Mouse (Mus musculus) midbrain, embryonic 11.5 days (tissue): ENCODE measurements around the gene Birc2. TPM values are rescaled to one million over a fixed set of nuclear protein-coding genes. Genes with fewer than 3 reads are reported as not detected.
A peak's percentile ranks its signal among the peaks of the same experiment; 100 is the strongest.

ENCODE experiments used
- ATAC-seq: fragments of 200-750 bp; cut with Nextera tagmentation; 2 replicates; pipeline ENCODE4 v1.8.0; 2017; ENCODE audit warnings: moderate TSS enrichment, moderate library complexity; ENCODE audit not compliant: low FRiP score
- DNase-seq: peaks from one replicate; pipeline ENCODE4 v3.0.0; 2015; ENCODE audit warnings: low spot score; ENCODE audit errors: missing footprints
- H3K27ac ChIP-seq: fragments of 300-500 bp; sonication (generic); 2 replicates; pipeline ENCODE4 v1.5.1; 2014; ENCODE audit warnings: low read depth, low read length
- H3K27me3 ChIP-seq: fragments of 300-500 bp; sonication (generic); 2 replicates; pipeline ENCODE4 v1.6.1; 2014; ENCODE audit warnings: mild to moderate bottlenecking, low read length, moderate library complexity, mixed read lengths; ENCODE audit not compliant: control insufficient read depth, insufficient read depth
- H3K36me3 ChIP-seq: fragments of 300-500 bp; sonication (generic); 2 replicates; pipeline ENCODE4 v1.6.1; 2014; ENCODE audit warnings: mild to moderate bottlenecking, low read length, moderate library complexity, mixed read lengths; ENCODE audit not compliant: control insufficient read depth, insufficient read depth
- H3K4me1 ChIP-seq: fragments of 300-500 bp; sonication (generic); 2 replicates; pipeline ENCODE4 v1.6.1; 2014; ENCODE audit warnings: low read length; ENCODE audit not compliant: control insufficient read depth, insufficient read depth
- H3K4me2 ChIP-seq: fragments of 300-500 bp; sonication (generic); 2 replicates; pipeline ENCODE4 v1.6.1; 2014; ENCODE audit warnings: mild to moderate bottlenecking, moderate library complexity
- H3K4me3 ChIP-seq: fragments of 300-500 bp; sonication (generic); 2 replicates; pipeline ENCODE4 v1.5.1; 2014; ENCODE audit warnings: low read depth, low read length
- H3K9ac ChIP-seq: fragments of 300-500 bp; sonication (generic); 2 replicates; pipeline ENCODE4 v1.6.1; 2014; ENCODE audit warnings: low read length
- H3K9me3 ChIP-seq: fragments of 300-500 bp; sonication (generic); 2 replicates; pipeline ENCODE4 v1.6.1; 2016; ENCODE audit warnings: low read length; ENCODE audit not compliant: control insufficient read depth
- WGBS: fragments of 180-500 bp; shearing (Covaris S2); extraction: QIAGEN DNeasy Blood & Tissue Kit; methylation state at CpG from one replicate; pipeline ENCODE4 v1.1.7; 2014; 5-methylcytosine and 5-hydroxymethylcytosine counted together
- polyA plus RNA-seq: library from polyadenylated mRNA; unstranded; fragments of >200 nt; fragmentation: Nextera tagmentation; extraction: Ambion mirVana; gene quantifications from 2 replicates; pipeline ENCODE4 v1.2.1, GENCODE M21; 2014

Birc2 gene
- polyA plus RNA-seq, result 42.4 and 47.0 TPM in 2 replicates

- under 1% methylated on average over 60 of the region's 68 CpGs for WGBS
- ATAC-seq, result peak; percentile 97
- peak within 1 kb of the TSS; percentile 97 for H3K27ac ChIP-seq
These were observed at the start of gene Birc2 for GRCm38 (mm10) chr9:7836905-7837805. Birc2 (minus strand) TSS chr9:7837064.

GRCm38 (mm10) chr9:7884346-7884745 is 47.5 kb upstream of the Birc2 start:
- ATAC-seq, result no peak
- Histone ChIP-seq H3K9ac (no peak overlapping the region), H3K9me3 (no peaks in the 10 kb centered on the region), H3K36me3 (no peaks in the 10 kb centered on the region), H3K4me1 (no peaks in the 10 kb centered on the region), H3K27me3 (no peaks in the 10 kb centered on the region), H3K27ac (no peak overlapping the region), H3K4me2 (no peak overlapping the region), H3K4me3 (no peak overlapping the region)
- 93% methylated on average over 3 of the region's 3 CpGs for WGBS
- DNase-seq, result peak; percentile 70

More at GRCm38 (mm10) chr9:7836905-7837805, at the start of gene Birc2:
- DNase-seq, result peak; percentile 100
- no peaks in the 10 kb centered on the region for H3K9me3 ChIP-seq
- H3K4me1 ChIP-seq, result peaks cover 10% of the 10 kb centered on the region; the same call in 1 of the 2 replicates
- H3K4me3 ChIP-seq, result peak within 1 kb of the TSS; percentile 61
- H3K4me2 ChIP-seq, result peak within 1 kb of the TSS; percentile 81
- no peaks in the 10 kb centered on the region for H3K36me3 ChIP-seq
- peak within 1 kb of the TSS; percentile 91 for H3K9ac ChIP-seq
- no peaks in the 10 kb centered on the region for H3K27me3 ChIP-seq

GRCm38 (mm10) chr9:7882304-7882865 is 45.5 kb upstream of the Birc2 start:
- no peak for ATAC-seq
- H3K9ac ChIP-seq, result no peak overlapping the region
- H3K4me2 ChIP-seq, result no peak overlapping the region
- WGBS, result 81% methylated on average over 1 of the region's 1 CpGs
- no peaks in the 10 kb centered on the region for H3K4me1 ChIP-seq
- H3K27ac ChIP-seq, result no peak overlapping the region
- DNase-seq, result peak; percentile 45
- no peaks in the 10 kb centered on the region for H3K9me3 ChIP-seq
- H3K36me3 ChIP-seq, result no peaks in the 10 kb centered on the region
- no peak overlapping the region for H3K4me3 ChIP-seq
- no peaks in the 10 kb centered on the region for H3K27me3 ChIP-seq

- Histone ChIP-seq H3K4me1 (no peaks in the 10 kb centered on the region), H3K36me3 (no peaks in the 10 kb centered on the region), H3K9ac (no peak overlapping the region), H3K27ac (no peak overlapping the region), H3K4me2 (no peak overlapping the region), H3K27me3 (no peaks in the 10 kb centered on the region), H3K9me3 (no peaks in the 10 kb centered on the region), H3K4me3 (no peak overlapping the region)
- WGBS, result 91% methylated on average over 8 of the region's 8 CpGs
- peak; percentile 84 for DNase-seq
- ATAC-seq, result no peak
These were observed 36.8 kb upstream of the Birc2 start for GRCm38 (mm10) chr9:7873511-7874211.

GRCm38 (mm10) chr9:7872775-7873439 is 36.0 kb upstream of the Birc2 start, which contains the start of gene Birc3:
Birc3 (minus strand) TSS chr9:7873186.
- no peak within 1 kb of the TSS for H3K27ac ChIP-seq
- ATAC-seq (peak; percentile 82), DNase-seq (peak; percentile 97)
- no peaks in the 10 kb centered on the region for H3K4me1 ChIP-seq
- peak within 1 kb of the TSS; percentile 64 for H3K4me2 ChIP-seq
- no peaks in the 10 kb centered on the region for H3K27me3 ChIP-seq
- H3K4me3 ChIP-seq, result peak within 1 kb of the TSS; percentile 35
- 7% methylated on average over 26 of the region's 26 CpGs for WGBS
- H3K36me3 ChIP-seq, result no peaks in the 10 kb centered on the region
- H3K9me3 ChIP-seq, result no peaks in the 10 kb centered on the region
- H3K9ac ChIP-seq, result peak within 1 kb of the TSS; percentile 62

- DNase-seq, result peak; percentile 81
- H3K4me2 ChIP-seq, result peak overlapping the region; percentile 64
- peak overlapping the region; percentile 35 for H3K4me3 ChIP-seq
- H3K27me3 ChIP-seq, result no peaks in the 10 kb centered on the region
- no peaks in the 10 kb centered on the region for H3K36me3 ChIP-seq
- peak; percentile 62 for ATAC-seq
- H3K9me3 ChIP-seq, result no peaks in the 10 kb centered on the region
- WGBS, result 17% methylated on average over 23 of the region's 23 CpGs
- H3K4me1 ChIP-seq, result no peaks in the 10 kb centered on the region
- H3K9ac ChIP-seq, result peak overlapping the region; percentile 62
- H3K27ac ChIP-seq, result no peak overlapping the region
These were observed 35.3 kb upstream of the Birc2 start for GRCm38 (mm10) chr9:7872044-7872774.

GRCm38 (mm10) chr9:7871316-7872043 is 34.6 kb upstream of the Birc2 start:
- H3K9me3 ChIP-seq, result no peaks in the 10 kb centered on the region
- DNase-seq, result peak; percentile 80
- no peak overlapping the region for H3K9ac ChIP-seq
- ATAC-seq, result no peak
- no peaks in the 10 kb centered on the region for H3K27me3 ChIP-seq
- H3K36me3 ChIP-seq, result no peaks in the 10 kb centered on the region
- H3K27ac ChIP-seq, result no peak overlapping the region
- no peak overlapping the region for H3K4me3 ChIP-seq
- H3K4me1 ChIP-seq, result no peaks in the 10 kb centered on the region
- no peak overlapping the region for H3K4me2 ChIP-seq
- 55% methylated on average over 4 of the region's 4 CpGs for WGBS
